Mouse (Mus musculus) limb, embryonic 12.5 days (tissue): ENCODE results near the gene S100a9. TPM values are rescaled to one million over a fixed set of nuclear protein-coding genes. Genes with fewer than 3 reads are reported as not detected.

Source experiments
- ATAC-seq: fragments of 200-750 bp; cut with Nextera tagmentation; 2 replicates; pipeline ENCODE4 v1.8.0; 2017; ENCODE audit warnings: low read depth, moderate TSS enrichment; ENCODE audit not compliant: insufficient number of reproducible peaks, insufficient read depth, low FRiP score, low TSS enrichment
- H3K27ac ChIP-seq: fragments of 300-500 bp; sonication (generic); 2 replicates; pipeline ENCODE4 v1.5.1; 2016; ENCODE audit warnings: mild to moderate bottlenecking, moderate library complexity
- H3K27me3 ChIP-seq: fragments of 300-500 bp; sonication (generic); 2 replicates; pipeline ENCODE4 v1.6.1; 2016; ENCODE audit warnings: mild to moderate bottlenecking, moderate library complexity
- H3K36me3 ChIP-seq: fragments of 300-500 bp; sonication (generic); 2 replicates; pipeline ENCODE4 v1.6.1; 2016; ENCODE audit warnings: mild to moderate bottlenecking, moderate library complexity
- H3K4me1 ChIP-seq: fragments of 300-500 bp; sonication (generic); replicated peaks from 2 replicates; pipeline ENCODE4 v1.6.1; 2016
- H3K4me2 ChIP-seq: fragments of 300-500 bp; sonication (generic); 2 replicates; pipeline ENCODE4 v1.6.1; 2016; ENCODE audit warnings: mild to moderate bottlenecking, moderate library complexity
- H3K4me3 ChIP-seq: fragments of 300-500 bp; sonication (generic); replicated peaks from 2 replicates; pipeline ENCODE4 v1.5.1; 2016; ENCODE audit warnings: mild to moderate bottlenecking
- H3K9ac ChIP-seq: fragments of 300-500 bp; sonication (generic); replicated peaks from 2 replicates; pipeline ENCODE4 v1.6.1; 2016; ENCODE audit warnings: mild to moderate bottlenecking, moderate library complexity
- H3K9me3 ChIP-seq: fragments of 300-500 bp; sonication (generic); 2 replicates; pipeline ENCODE4 v1.6.1; 2016; ENCODE audit warnings: mild to moderate bottlenecking, moderate library complexity
- WGBS: fragments of 180-500 bp; shearing (Covaris S2); methylation state at CpG from one replicate; pipeline ENCODE4 v1.1.7; 2016; 5-methylcytosine and 5-hydroxymethylcytosine counted together
- polyA plus RNA-seq: library from polyadenylated mRNA; unstranded; fragments of >200 nt; fragmentation: Nextera tagmentation; extraction: Ambion mirVana; gene quantifications from 2 replicates; pipeline ENCODE4 v1.2.1, GENCODE M21; 2016

The S100a9 gene
- polyA plus RNA-seq: 3.3 and 3.8 TPM in 2 replicates

DNA sequence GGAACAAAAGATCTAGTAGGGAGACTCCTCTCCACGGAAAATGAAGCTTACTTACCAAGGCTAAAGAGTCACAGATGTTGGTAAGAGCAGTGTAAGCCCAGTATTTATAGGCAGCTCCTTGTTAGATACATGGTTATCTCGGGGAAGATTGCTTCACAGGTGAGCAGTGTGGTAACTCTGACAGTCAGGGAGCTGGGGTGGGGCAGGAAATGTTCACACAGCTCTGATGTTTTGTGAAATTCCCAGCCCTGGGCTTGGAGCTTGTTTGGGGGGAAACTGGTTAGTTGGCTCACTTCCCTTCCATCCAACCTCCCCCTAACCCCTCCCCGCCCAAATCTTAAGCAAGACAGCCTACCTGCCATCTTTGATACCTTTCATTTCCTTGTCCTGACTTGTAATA lies at the start of gene S100a9:
S100a9 (minus strand) TSS at position 109 of the 400 bp plus-strand sequence.
- 60% methylated on average over 3 of the region's 3 CpGs for WGBS
- no peaks in the 10 kb centered on the region for H3K9me3 ChIP-seq

DNA sequence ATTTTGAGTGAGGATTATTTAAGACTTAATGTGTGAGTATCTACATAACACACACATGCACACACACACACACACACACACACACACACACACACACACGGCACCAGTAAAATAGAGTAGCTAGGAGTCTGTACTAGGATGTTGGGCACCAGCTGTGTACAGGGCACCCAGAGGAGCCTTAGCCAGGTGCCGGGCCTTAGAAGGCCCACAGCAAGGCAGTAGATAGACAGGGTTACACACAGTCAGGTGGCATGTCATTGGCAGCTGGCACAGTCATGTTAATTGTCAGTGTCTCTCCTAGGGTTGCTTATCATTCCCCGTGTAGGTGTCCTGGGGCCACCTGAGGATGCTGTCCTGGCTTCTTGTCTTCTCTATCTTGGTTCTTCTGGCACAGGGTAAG lies 31.1 kb upstream of the S100a9 start, which contains the start of gene Pglyrp4:
Pglyrp4 (plus strand) TSS at position 301 of the 400 bp plus-strand sequence.
- Histone ChIP-seq H3K36me3 (no peaks in the 10 kb centered on the region), H3K9me3 (no peaks in the 10 kb centered on the region), H3K27ac (no peak within 1 kb of the TSS), H3K4me3 (no peak within 1 kb of the TSS), H3K4me2 (no peak within 1 kb of the TSS), H3K27me3 (no peaks in the 10 kb centered on the region), H3K9ac (no peak within 1 kb of the TSS), H3K4me1 (no peaks in the 10 kb centered on the region)
- no peak for ATAC-seq
- 91% methylated on average over 3 of the region's 3 CpGs for WGBS

More for the DNA sequence above, at the start of gene S100a9:
- no peak within 1 kb of the TSS for H3K27ac ChIP-seq
- no peak within 1 kb of the TSS for H3K9ac ChIP-seq
- no peak within 1 kb of the TSS for H3K4me2 ChIP-seq
- no peaks in the 10 kb centered on the region for H3K27me3 ChIP-seq
- no peaks in the 10 kb centered on the region for H3K36me3 ChIP-seq
- no peak within 1 kb of the TSS for H3K4me3 ChIP-seq
- no peaks in the 10 kb centered on the region for H3K4me1 ChIP-seq
- no peak for ATAC-seq

DNA sequence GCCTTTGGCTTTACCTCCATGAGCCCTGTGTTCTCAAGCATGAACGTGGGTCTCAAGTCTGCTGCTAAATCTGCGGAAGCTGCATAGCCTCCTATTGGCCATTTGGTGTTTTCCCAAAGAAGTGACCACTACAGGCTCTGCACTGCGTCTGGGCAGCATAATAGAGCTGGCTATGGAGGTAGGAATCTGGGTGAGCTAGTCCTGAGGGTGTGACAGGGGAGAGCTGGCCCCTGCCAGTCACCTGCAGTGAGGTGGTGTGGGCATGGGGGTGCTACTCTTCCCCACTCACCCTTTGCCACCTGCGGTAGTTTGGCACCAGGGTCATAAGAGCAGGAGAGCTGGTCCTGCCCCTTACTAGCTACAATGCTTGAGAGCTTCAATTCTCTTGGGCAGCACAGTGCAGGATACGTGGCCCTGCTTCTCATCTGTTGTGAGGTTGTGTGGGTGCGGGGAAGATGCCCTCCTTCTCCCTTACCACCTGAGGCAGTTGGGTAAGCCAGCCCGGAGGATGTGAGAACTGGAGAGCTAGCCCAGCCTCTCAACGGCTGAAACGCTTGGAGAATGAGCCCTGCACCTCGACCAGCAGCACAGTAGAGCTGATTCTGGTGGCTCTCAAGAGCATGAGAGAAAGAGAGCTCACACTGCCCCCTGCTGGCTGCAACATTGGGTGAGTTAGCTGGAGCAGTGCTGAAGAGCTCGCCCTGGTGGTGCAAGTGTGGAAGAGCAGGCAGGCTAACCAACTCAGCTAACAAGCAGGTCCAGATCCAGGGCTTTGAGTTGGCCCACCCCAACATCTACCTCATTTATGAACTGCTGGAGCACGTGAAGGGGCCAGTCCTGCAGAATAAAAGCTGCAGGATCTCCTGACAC lies 14.3 kb upstream of the S100a9 start:
- peak; percentile 66; the same call in 1 of the 2 replicates for ATAC-seq
- H3K9ac ChIP-seq: no peak overlapping the region
- H3K36me3 ChIP-seq: no peaks in the 10 kb centered on the region
- no peak overlapping the region for H3K27ac ChIP-seq
- no peaks in the 10 kb centered on the region for H3K27me3 ChIP-seq
- WGBS: 46% methylated on average over 12 of the region's 12 CpGs
- no peaks in the 10 kb centered on the region for H3K4me1 ChIP-seq
- H3K4me2 ChIP-seq: no peak overlapping the region
- no peak overlapping the region for H3K4me3 ChIP-seq
- H3K9me3 ChIP-seq: no peaks in the 10 kb centered on the region

DNA sequence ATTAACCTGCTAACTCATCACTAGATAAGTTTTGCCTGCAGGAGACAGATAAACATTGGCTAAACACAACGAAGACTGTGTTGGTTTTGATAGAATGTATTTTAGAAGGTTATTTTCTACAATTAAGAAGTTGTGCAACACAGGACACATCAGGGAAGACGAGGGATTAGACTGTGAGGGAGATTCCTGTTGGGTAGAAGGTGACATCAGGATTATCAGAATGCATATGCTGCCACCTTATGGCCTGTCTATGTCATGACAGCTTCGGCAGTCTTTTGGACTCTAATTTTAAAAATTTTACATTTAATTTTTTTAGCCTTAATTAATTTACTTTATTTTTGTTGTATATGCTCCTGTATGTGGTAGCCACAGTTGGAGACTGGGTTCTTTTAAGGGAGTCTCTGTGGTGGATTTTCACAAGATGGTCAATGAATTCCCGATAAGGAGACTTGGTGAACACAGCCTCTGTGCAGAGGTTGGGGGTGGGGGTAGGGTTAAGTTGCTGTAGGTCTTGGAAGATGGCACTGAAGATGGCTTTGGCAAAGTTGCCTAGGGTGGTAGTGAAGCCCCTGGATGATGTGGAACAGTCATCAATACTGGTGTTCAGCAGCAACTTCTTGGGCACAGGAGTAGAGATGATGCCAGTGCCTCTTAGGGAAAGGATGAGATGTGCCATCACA lies 13.1 kb upstream of the S100a9 start:
- no peaks in the 10 kb centered on the region for H3K9me3 ChIP-seq
- no peaks in the 10 kb centered on the region for H3K27me3 ChIP-seq
- no peak for ATAC-seq
- 25% methylated on average over 4 of the region's 4 CpGs for WGBS
- H3K4me1 ChIP-seq: no peaks in the 10 kb centered on the region
- no peaks in the 10 kb centered on the region for H3K36me3 ChIP-seq
- H3K9ac ChIP-seq: no peak overlapping the region
- no peak overlapping the region for H3K27ac ChIP-seq
- no peak overlapping the region for H3K4me3 ChIP-seq
- H3K4me2 ChIP-seq: no peak overlapping the region

DNA sequence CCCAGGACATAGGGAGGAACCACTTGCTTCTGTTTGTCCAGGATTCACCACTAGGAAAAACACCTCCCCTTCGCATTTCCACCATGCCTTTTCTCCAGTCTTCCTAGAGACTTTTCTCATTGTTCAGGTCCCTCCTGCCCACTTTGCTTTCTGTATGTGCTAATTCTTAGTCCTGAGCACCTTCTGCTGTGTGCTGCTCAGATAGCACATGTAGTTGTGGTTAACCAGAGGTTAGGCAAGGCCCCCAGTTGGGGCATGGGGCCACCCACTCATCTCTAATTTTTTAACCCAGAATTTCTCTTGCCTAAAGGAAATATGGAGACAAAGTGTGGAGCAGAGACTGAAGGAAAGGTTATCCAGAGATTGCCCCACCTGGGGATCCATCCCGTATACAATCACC lies 6.7 kb upstream of the S100a9 start:
- 85% methylated on average over 2 of the region's 2 CpGs for WGBS
- H3K4me1 ChIP-seq: no peaks in the 10 kb centered on the region
- no peaks in the 10 kb centered on the region for H3K9me3 ChIP-seq
- no peaks in the 10 kb centered on the region for H3K27me3 ChIP-seq
- H3K4me3 ChIP-seq: no peak overlapping the region
- H3K9ac ChIP-seq: no peak overlapping the region
- ATAC-seq: no peak
- no peaks in the 10 kb centered on the region for H3K36me3 ChIP-seq
- H3K27ac ChIP-seq: no peak overlapping the region
- H3K4me2 ChIP-seq: no peak overlapping the region

DNA sequence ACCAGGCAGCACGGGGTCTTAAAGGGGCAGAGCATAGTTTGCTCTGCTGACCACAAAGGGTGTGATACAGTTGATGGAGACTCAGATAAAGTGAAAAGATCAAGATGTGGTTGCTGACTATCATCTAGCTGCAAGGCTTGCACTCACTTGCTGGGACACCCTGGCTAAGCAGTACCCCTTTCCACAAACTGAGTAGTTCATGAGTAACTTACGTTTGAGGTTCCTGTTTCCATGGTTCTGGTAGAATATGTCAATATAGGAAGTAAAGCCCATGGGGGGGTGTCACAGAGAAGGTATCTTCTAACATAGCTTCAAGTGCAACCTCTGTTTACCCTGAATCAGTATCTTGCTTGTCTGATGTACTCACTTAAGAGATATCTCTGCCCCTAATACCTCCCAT lies 2.0 kb downstream of the S100a9 start:
- no peak overlapping the region for H3K4me3 ChIP-seq
- 72% methylated on average over 2 of the region's 2 CpGs for WGBS

DNA sequence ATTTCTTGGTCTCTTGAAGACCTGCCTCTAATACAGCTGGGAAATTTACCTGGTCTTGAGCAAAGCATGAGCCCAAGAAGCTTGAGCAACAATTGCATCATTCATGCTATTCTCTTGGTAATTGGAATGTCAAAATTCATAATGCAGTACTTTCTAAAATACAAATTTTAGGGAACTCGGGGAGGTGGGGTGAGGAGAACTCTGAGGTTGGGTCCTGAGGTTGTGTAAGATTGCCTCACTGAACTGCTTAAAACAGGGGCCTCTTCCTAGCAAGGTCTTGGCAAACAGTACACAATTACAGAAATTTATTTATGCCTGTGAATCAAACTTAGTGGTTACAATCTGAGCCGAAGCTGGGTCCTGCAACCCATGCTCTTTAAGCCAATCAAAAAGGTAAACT lies 8.7 kb downstream of the S100a9 start:
- Histone ChIP-seq H3K4me2 (no peak overlapping the region), H3K27ac (no peak overlapping the region), H3K4me3 (no peak overlapping the region), H3K27me3 (no peaks in the 10 kb centered on the region), H3K9ac (no peak overlapping the region), H3K36me3 (no peaks in the 10 kb centered on the region), H3K9me3 (no peaks in the 10 kb centered on the region), H3K4me1 (no peaks in the 10 kb centered on the region)
- 84% methylated on average over 2 of the region's 2 CpGs for WGBS
- ATAC-seq: no peak

More for the DNA sequence above, 2.0 kb downstream of the S100a9 start:
- H3K27ac ChIP-seq: no peak overlapping the region
- H3K9me3 ChIP-seq: no peaks in the 10 kb centered on the region
- no peaks in the 10 kb centered on the region for H3K27me3 ChIP-seq
- no peak for ATAC-seq
- H3K4me1 ChIP-seq: no peaks in the 10 kb centered on the region
- no peaks in the 10 kb centered on the region for H3K36me3 ChIP-seq
- H3K4me2 ChIP-seq: no peak overlapping the region
- H3K9ac ChIP-seq: no peak overlapping the region

DNA sequence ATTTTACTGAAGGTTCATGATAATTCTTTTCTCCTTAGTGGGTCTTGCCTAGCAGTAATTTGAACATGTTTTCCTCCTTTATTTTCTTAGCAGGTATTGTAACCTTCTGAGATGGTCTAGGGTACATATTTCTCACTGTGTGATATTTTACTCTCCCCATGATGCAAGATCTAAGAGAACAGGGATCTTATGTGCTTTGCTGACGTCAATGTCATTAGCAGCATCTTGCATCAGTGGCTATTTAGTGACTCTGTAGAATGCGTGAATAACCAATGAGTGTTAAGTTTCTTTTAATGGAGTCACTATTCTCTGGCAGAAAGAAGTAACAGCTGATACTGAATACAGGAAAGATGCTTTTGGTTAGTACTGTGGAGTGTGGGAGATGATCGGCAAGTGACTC lies 11.6 kb downstream of the S100a9 start:
- no peaks in the 10 kb centered on the region for H3K4me1 ChIP-seq
- no peaks in the 10 kb centered on the region for H3K36me3 ChIP-seq
- H3K4me3 ChIP-seq: no peak overlapping the region
- no peak for ATAC-seq
- no peak overlapping the region for H3K9ac ChIP-seq
- H3K4me2 ChIP-seq: no peak overlapping the region
- whole genome bisulfite sequencing: 86% methylated on average over 3 of the region's 3 CpGs
- H3K9me3 ChIP-seq: no peaks in the 10 kb centered on the region
- no peaks in the 10 kb centered on the region for H3K27me3 ChIP-seq
- H3K27ac ChIP-seq: no peak overlapping the region

DNA sequence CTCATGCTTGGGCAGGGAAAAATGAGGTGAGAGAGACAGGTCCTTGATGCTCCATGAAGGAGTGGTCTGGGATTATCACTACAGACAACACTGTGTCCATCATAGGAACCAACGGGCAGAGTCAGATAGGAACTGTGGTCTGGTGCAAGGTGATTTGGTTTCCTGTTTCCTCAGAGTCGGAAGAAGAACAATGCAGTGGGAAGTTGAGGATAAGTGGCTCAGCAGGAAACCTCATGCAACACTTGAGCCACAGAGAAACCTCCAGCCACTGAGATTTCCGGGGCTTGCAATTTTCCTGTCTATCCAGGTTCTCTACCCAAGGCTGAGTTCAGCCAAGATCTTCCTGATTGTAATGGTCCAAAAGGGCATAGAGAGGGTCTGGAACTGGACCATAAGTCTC lies 16.9 kb downstream of the S100a9 start:
- no peak overlapping the region for H3K4me2 ChIP-seq
- H3K4me3 ChIP-seq: no peak overlapping the region
- H3K27ac ChIP-seq: no peak overlapping the region
- WGBS: 61% methylated on average over 3 of the region's 3 CpGs
- H3K36me3 ChIP-seq: no peaks in the 10 kb centered on the region
- ATAC-seq: no peak
- H3K9me3 ChIP-seq: no peaks in the 10 kb centered on the region
- H3K9ac ChIP-seq: no peak overlapping the region
- no peaks in the 10 kb centered on the region for H3K27me3 ChIP-seq
- H3K4me1 ChIP-seq: no peaks in the 10 kb centered on the region

DNA sequence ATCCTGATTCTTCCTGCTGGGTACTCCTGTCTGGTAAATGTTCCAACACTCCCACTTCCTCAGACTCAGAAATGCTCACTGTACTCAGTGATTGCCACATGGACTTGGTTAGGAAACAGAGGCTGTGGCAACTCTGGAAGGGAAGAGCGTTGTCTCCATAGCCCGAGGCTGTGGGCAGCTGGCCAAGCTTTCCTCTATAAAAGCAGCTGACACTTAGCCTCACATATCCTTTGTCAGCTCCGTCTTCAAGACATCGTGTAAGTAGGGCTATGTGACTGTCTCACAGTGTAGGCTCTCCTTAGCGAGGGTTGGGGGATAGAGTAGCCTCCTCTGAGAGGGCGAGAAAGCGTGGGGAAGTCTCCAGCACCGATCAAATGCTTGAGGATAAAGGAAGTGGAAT lies 26.7 kb downstream of the S100a9 start, which contains the start of gene S100a8:
S100a8 (plus strand) TSS at position 133 of the 400 bp plus-strand sequence.
- no peaks in the 10 kb centered on the region for H3K9me3 ChIP-seq
- no peak for ATAC-seq
- no peaks in the 10 kb centered on the region for H3K27me3 ChIP-seq
- H3K27ac ChIP-seq: no peak within 1 kb of the TSS
- 62% methylated on average over 8 of the region's 8 CpGs for WGBS
- H3K4me1 ChIP-seq: no peaks in the 10 kb centered on the region
- no peak within 1 kb of the TSS for H3K4me3 ChIP-seq
- H3K4me2 ChIP-seq: no peak within 1 kb of the TSS
- no peaks in the 10 kb centered on the region for H3K36me3 ChIP-seq
- H3K9ac ChIP-seq: no peak within 1 kb of the TSS

DNA sequence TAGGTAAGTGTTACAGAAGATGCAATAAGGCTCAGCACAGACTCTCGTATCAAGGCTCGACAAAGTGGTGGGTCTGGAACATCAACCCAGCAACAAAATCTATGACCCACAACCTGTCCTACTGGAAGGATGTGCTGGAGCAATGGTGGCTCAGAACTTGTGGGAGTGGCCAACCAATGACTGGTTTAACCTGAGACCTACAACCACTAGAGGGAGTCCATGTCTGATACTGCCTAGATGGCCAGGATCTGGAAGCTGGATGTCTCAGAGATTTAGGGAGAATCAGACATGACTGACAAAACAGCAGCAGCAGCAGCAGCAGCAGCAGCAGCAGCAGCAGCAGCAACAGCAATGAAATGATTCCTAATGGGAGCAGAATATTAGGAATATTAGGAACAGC lies 31.3 kb downstream of the S100a9 start:
- Histone ChIP-seq H3K4me1 (no peaks in the 10 kb centered on the region), H3K9me3 (no peaks in the 10 kb centered on the region), H3K9ac (no peak overlapping the region), H3K27me3 (no peaks in the 10 kb centered on the region), H3K4me3 (no peak overlapping the region), H3K36me3 (no peaks in the 10 kb centered on the region), H3K27ac (no peak overlapping the region), H3K4me2 (no peak overlapping the region)
- no peak for ATAC-seq
- WGBS: 79% methylated on average over 2 of the region's 2 CpGs
